Mouse (Mus musculus) embryonic facial prominence, embryonic 13.5 days (tissue): ENCODE measurements at regions not wholly inside any gene's neighbourhood (a gene's known extent, or its start where the extent isn't known, plus 50 kb on each side); places are given as distances from the start of the nearest gene placed in this dataset.

Source experiments
- ATAC-seq: fragments of 200-750 bp; cut with Nextera tagmentation; 2 replicates; pipeline ENCODE4 v1.8.0; 2017; ENCODE audit warnings: low read depth; ENCODE audit not compliant: insufficient number of reproducible peaks, insufficient read depth, low FRiP score, low TSS enrichment
- H3K27ac ChIP-seq: fragments of 300-500 bp; sonication (generic); 2 replicates; pipeline ENCODE4 v1.5.1; 2015; ENCODE audit warnings: moderate library complexity, mild to moderate bottlenecking, inconsistent platforms
- H3K27me3 ChIP-seq: fragments of 300-500 bp; sonication (generic); 2 replicates; pipeline ENCODE4 v1.6.1; 2015; ENCODE audit warnings: mild to moderate bottlenecking, inconsistent platforms
- H3K36me3 ChIP-seq: fragments of 300-500 bp; sonication (generic); 2 replicates; pipeline ENCODE4 v1.6.1; 2015; ENCODE audit warnings: mild to moderate bottlenecking, inconsistent platforms
- H3K4me1 ChIP-seq: fragments of 300-500 bp; sonication (generic); 2 replicates; pipeline ENCODE4 v1.6.1; 2015; ENCODE audit warnings: inconsistent platforms
- H3K4me2 ChIP-seq: fragments of 300-500 bp; sonication (generic); 2 replicates; pipeline ENCODE4 v1.6.1; 2015; ENCODE audit warnings: moderate library complexity, mild to moderate bottlenecking, inconsistent platforms
- H3K4me3 ChIP-seq: fragments of 300-500 bp; sonication (generic); 2 replicates; pipeline ENCODE4 v1.5.1; 2015; ENCODE audit warnings: mild to moderate bottlenecking, inconsistent platforms
- H3K9ac ChIP-seq: fragments of 300-500 bp; sonication (generic); 2 replicates; pipeline ENCODE4 v1.6.1; 2015; ENCODE audit warnings: mild to moderate bottlenecking, inconsistent platforms
- H3K9me3 ChIP-seq: fragments of 300-500 bp; sonication (generic); 2 replicates; pipeline ENCODE4 v1.6.1; 2016; ENCODE audit warnings: inconsistent platforms
- WGBS: fragments of 180-500 bp; shearing (Covaris S2); methylation state at CpG from one replicate; pipeline ENCODE4 v1.1.7; 2015; ENCODE audit warnings: mixed read lengths; 5-methylcytosine and 5-hydroxymethylcytosine counted together

GRCm38 (mm10) chr1:154983325-154983724 lies 99.0 kb upstream of the Cacna1e start:
- Histone ChIP-seq H3K36me3 (no peaks in the 10 kb centered on the region), H3K27ac (no peak overlapping the region), H3K27me3 (no peaks in the 10 kb centered on the region), H3K9ac (no peak overlapping the region), H3K4me2 (no peak overlapping the region), H3K9me3 (no peaks in the 10 kb centered on the region), H3K4me3 (no peak overlapping the region), H3K4me1 (no peaks in the 10 kb centered on the region)
- ATAC-seq, result no peak
- WGBS, result 89% methylated on average over 7 of the region's 7 CpGs

DNA sequence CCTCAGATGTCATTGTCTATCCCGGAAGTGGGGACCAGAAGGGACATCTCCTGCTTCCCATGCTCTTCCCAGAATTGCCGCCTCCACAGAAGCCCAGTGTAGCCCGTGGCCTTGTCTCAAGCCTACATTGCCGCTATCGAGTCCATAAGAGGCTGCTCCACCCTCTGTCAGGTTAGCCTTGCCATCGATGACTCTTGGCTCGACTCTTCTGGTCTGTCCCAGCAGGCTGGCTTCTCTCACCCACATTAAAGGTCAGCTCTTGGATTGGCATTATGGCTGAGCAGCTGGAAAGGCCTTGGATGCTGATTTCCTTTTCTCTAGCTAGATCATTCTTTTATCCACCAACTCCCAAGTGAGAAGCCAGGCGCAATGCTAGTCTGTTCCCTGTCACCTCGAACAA lies 98.5 kb upstream of the Cacna1e start:
- WGBS, result 89% methylated on average over 9 of the region's 9 CpGs
- H3K4me3 ChIP-seq, result no peak overlapping the region

GRCm38 (mm10) chr1:154981687-154982086 lies 97.4 kb upstream of the Cacna1e start:
- Histone ChIP-seq H3K9ac (no peak overlapping the region), H3K36me3 (no peaks in the 10 kb centered on the region), H3K4me1 (no peaks in the 10 kb centered on the region), H3K27me3 (no peaks in the 10 kb centered on the region), H3K9me3 (no peaks in the 10 kb centered on the region), H3K4me2 (no peak overlapping the region), H3K4me3 (no peak overlapping the region), H3K27ac (no peak overlapping the region)
- WGBS, result 69% methylated on average over 8 of the region's 8 CpGs
- ATAC-seq, result no peak

More for the DNA sequence above, 98.5 kb upstream of the Cacna1e start:
- H3K9ac ChIP-seq, result no peak overlapping the region
- no peaks in the 10 kb centered on the region for H3K27me3 ChIP-seq
- H3K4me2 ChIP-seq, result no peak overlapping the region
- H3K36me3 ChIP-seq, result no peaks in the 10 kb centered on the region
- H3K9me3 ChIP-seq, result no peaks in the 10 kb centered on the region
- H3K27ac ChIP-seq, result no peak overlapping the region
- H3K4me1 ChIP-seq, result no peaks in the 10 kb centered on the region
- ATAC-seq, result no peak

DNA sequence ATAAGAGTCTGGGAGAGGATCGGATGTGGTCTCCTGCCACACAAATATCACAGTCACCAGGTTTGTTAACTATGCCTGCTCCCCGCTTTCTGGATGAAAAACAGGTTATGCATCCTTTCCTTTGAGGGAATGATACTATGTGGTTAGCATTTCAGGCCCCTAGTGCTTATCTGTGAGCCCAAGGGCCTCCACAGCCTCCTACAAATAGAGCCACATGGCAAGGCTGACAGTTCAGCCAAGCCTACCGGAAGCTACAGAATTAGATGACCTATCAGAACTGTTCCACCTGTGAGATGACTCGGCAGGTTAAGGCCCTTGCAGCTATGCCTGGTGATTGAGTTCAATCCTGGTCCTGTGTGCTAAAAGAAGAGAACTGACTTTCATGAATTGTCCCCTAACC lies 91.4 kb upstream of the Cacna1e start:
- Histone ChIP-seq H3K4me3 (no peak overlapping the region), H3K9ac (no peak overlapping the region), H3K27ac (no peak overlapping the region), H3K36me3 (no peaks in the 10 kb centered on the region), H3K4me2 (no peak overlapping the region), H3K4me1 (no peaks in the 10 kb centered on the region), H3K27me3 (no peaks in the 10 kb centered on the region), H3K9me3 (no peaks in the 10 kb centered on the region)
- WGBS, result 80% methylated on average over 4 of the region's 4 CpGs
- ATAC-seq, result no peak

DNA sequence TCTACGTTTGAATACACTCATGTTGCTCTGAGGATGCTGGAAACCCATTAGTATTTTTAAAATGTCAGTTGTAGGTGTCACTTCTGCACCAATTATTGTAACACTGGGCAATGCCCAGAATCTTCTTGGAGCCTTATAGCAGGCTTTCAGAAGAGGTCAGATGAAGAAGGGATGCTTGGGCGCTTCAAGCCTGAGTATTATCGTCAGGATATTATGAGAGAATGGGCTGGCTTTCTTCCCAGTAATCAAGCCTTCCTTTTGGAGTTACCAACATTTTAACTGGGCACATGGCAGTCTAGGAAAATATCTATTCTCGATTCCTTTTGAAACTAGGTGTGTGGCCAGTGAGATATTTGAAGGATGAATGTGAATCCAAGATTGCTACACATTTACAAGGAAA lies 77.0 kb upstream of the Cacna1e start:
- no peak for ATAC-seq
- Histone ChIP-seq H3K9me3 (peaks cover 2% of the 10 kb centered on the region; the same call in 1 of the 2 replicates), H3K36me3 (no peaks in the 10 kb centered on the region), H3K4me2 (no peak overlapping the region), H3K27me3 (no peaks in the 10 kb centered on the region), H3K4me3 (no peak overlapping the region), H3K9ac (no peak overlapping the region), H3K27ac (no peak overlapping the region), H3K4me1 (no peaks in the 10 kb centered on the region)
- 80% methylated on average over 4 of the region's 4 CpGs for WGBS

DNA sequence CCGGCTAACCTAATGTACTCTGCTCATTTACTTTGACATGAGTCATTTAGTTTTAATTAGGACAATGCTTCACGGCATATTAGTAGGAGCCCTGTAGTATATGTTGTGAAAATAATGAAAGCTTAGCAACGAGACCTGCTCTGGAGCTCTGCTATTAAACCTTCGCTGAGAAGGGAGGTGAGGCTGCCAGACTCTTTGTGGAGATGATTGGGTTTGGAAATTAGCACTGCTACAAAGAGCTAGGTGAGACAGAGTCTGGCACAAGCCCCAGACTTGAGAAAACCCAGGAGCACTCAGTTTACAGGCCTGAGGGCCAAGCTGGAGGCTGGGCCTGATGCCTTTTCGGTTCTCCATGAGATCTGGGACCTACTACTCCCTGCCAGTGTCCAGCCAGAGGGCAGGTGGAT lies 72.3 kb upstream of the Cacna1e start:
- H3K27ac ChIP-seq, result no peak overlapping the region
- H3K9me3 ChIP-seq, result no peaks in the 10 kb centered on the region
- no peak overlapping the region for H3K4me3 ChIP-seq
- H3K4me2 ChIP-seq, result no peak overlapping the region
- no peaks in the 10 kb centered on the region for H3K36me3 ChIP-seq
- ATAC-seq, result no peak
- no peak overlapping the region for H3K9ac ChIP-seq
- H3K27me3 ChIP-seq, result no peaks in the 10 kb centered on the region
- 65% methylated on average over 5 of the region's 5 CpGs for WGBS
- H3K4me1 ChIP-seq, result no peaks in the 10 kb centered on the region

- H3K4me3 ChIP-seq, result no peak overlapping the region
- H3K9me3 ChIP-seq, result no peaks in the 10 kb centered on the region
- 86% methylated on average over 2 of the region's 2 CpGs for WGBS
- no peak overlapping the region for H3K9ac ChIP-seq
- H3K4me1 ChIP-seq, result no peaks in the 10 kb centered on the region
- no peaks in the 10 kb centered on the region for H3K36me3 ChIP-seq
- no peaks in the 10 kb centered on the region for H3K27me3 ChIP-seq
- no peak overlapping the region for H3K4me2 ChIP-seq
- no peak overlapping the region for H3K27ac ChIP-seq
- ATAC-seq, result no peak
Observed at GRCm38 (mm10) chr1:154952679-154953078, 68.4 kb upstream of the Cacna1e start.
